Mouse (Mus musculus) left cerebral cortex, adult 11 months (tissue): ENCODE data around the gene Tmem266.
A peak's percentile ranks its signal among the peaks of the same experiment; 100 is the strongest.

Experiments used
- DNase-seq: peaks from one replicate; pipeline ENCODE4 v3.0.0; 2022; ENCODE audit warnings: low spot score

Tmem266 gene

GRCm38 (mm10) chr9:55332476-55332875 lies 5.8 kb downstream of the Tmem266 start:
- no peak for DNase-seq

- DNase-seq, result no peak
Observed at GRCm38 (mm10) chr9:55332949-55333348, 6.2 kb downstream of the Tmem266 start.

GRCm38 (mm10) chr9:55344165-55344564 lies 17.5 kb downstream of the Tmem266 start:
- DNase-seq, result no peak

- no peak for DNase-seq
Observed at GRCm38 (mm10) chr9:55345332-55345731, 18.6 kb downstream of the Tmem266 start.

GRCm38 (mm10) chr9:55348664-55349063 lies 22.0 kb downstream of the Tmem266 start:
- no peak for DNase-seq

GRCm38 (mm10) chr9:55354686-55355085 lies 28.0 kb downstream of the Tmem266 start:
- DNase-seq, result no peak

GRCm38 (mm10) chr9:55355270-55355834 lies 28.6 kb downstream of the Tmem266 start:
- no peak for DNase-seq

GRCm38 (mm10) chr9:55357164-55357563 lies 30.5 kb downstream of the Tmem266 start:
- DNase-seq, result no peak

- DNase-seq, result no peak
Observed at GRCm38 (mm10) chr9:55360372-55360771, 33.7 kb downstream of the Tmem266 start.

- no peak for DNase-seq
Observed at GRCm38 (mm10) chr9:55360861-55361260, 34.1 kb downstream of the Tmem266 start.

GRCm38 (mm10) chr9:55361969-55362368 lies 35.3 kb downstream of the Tmem266 start:
- no peak for DNase-seq

GRCm38 (mm10) chr9:55363707-55364106 lies 37.0 kb downstream of the Tmem266 start:
- DNase-seq, result no peak

- no peak for DNase-seq
Observed at GRCm38 (mm10) chr9:55368011-55368410, 41.3 kb downstream of the Tmem266 start.

- no peak for DNase-seq
Observed at GRCm38 (mm10) chr9:55371908-55372307, 45.2 kb downstream of the Tmem266 start.

- DNase-seq, result no peak
Observed at GRCm38 (mm10) chr9:55377603-55378250, 51.0 kb downstream of the Tmem266 start.

- no peak for DNase-seq
Observed at GRCm38 (mm10) chr9:55381456-55381855, 54.7 kb downstream of the Tmem266 start.

- DNase-seq, result no peak
Observed at GRCm38 (mm10) chr9:55382441-55382840, 55.7 kb downstream of the Tmem266 start.

GRCm38 (mm10) chr9:55386117-55386516 lies 59.4 kb downstream of the Tmem266 start:
- no peak for DNase-seq

- no peak for DNase-seq
Observed at GRCm38 (mm10) chr9:55387862-55388505, 61.3 kb downstream of the Tmem266 start.

GRCm38 (mm10) chr9:55391909-55392658 lies 65.4 kb downstream of the Tmem266 start:
- peak; percentile 66 for DNase-seq

- no peak for DNase-seq
Observed at GRCm38 (mm10) chr9:55395650-55396049, 68.9 kb downstream of the Tmem266 start.

GRCm38 (mm10) chr9:55398985-55399554 lies 72.4 kb downstream of the Tmem266 start:
- DNase-seq, result no peak
